Mouse (Mus musculus) cerebellum, adult 2 months (tissue): ENCODE data around the gene Dtx1.

ENCODE experiments used
- CTCF ChIP-seq: fragments of 200-500 bp; IDR thresholded peaks from 2 replicates; pipeline ENCODE4 v1.5.1; 2011; ENCODE audit warnings: low read depth, mild to moderate bottlenecking, control low read depth, low read length, moderate library complexity, borderline replicate concordance; ENCODE audit not compliant: insufficient read depth
- POLR2A ChIP-seq: fragments of 200-500 bp; IDR thresholded peaks from 2 replicates; pipeline ENCODE4 v1.6.1; 2011; ENCODE audit warnings: low read length, control low read depth, borderline replicate concordance; ENCODE audit not compliant: insufficient read depth

DNA sequence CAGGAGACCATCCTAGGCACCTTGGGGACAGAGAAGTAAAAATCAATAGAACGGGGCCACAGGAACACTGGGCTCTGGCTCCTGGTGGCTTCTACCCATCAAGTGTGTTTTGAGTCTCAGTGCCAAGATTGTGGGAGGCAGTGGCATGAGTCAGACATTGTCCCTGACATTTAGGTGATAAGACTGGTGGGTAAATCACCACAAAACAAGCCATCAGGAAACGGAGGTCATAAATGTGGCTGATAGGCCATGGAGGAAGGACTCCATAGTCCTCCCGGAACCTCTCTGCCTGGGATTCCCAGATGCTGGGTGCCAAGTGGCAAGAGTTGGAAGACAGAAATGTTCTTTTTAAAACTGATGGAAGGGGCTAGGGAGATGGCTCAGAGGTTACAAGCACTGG lies 67.5 kb downstream of the Dtx1 start:
- TF ChIP-seq POLR2A (no peak), CTCF (no peak)
